Mouse (Mus musculus) kidney, embryonic 14.5 days (tissue): ENCODE results near the gene Agap1. TPM values are rescaled to one million over a fixed set of nuclear protein-coding genes. Genes with fewer than 3 reads are reported as not detected.

Experiments used
- ATAC-seq: fragments of 200-750 bp; cut with Nextera tagmentation; 2 replicates; pipeline ENCODE4 v1.8.0; 2017; ENCODE audit warnings: moderate number of reproducible peaks, mild to moderate bottlenecking, moderate TSS enrichment, moderate library complexity; ENCODE audit not compliant: low FRiP score, low TSS enrichment
- H3K27ac ChIP-seq: fragments of 300-500 bp; sonication (generic); 2 replicates; pipeline ENCODE4 v1.5.1; 2014; ENCODE audit warnings: low read depth, mild to moderate bottlenecking, low read length, moderate library complexity, mixed read lengths
- H3K27me3 ChIP-seq: fragments of 300-500 bp; sonication (generic); 2 replicates; pipeline ENCODE4 v1.6.1; 2014; ENCODE audit warnings: mild to moderate bottlenecking, low read length; ENCODE audit not compliant: control insufficient read depth, insufficient read depth
- H3K36me3 ChIP-seq: fragments of 300-500 bp; sonication (generic); 2 replicates; pipeline ENCODE4 v1.6.1; 2014; ENCODE audit warnings: low read length, mixed read lengths; ENCODE audit not compliant: control insufficient read depth, insufficient read depth
- H3K4me1 ChIP-seq: fragments of 300-500 bp; sonication (generic); 2 replicates; pipeline ENCODE4 v1.6.1; 2014; ENCODE audit warnings: low read length, mixed read lengths; ENCODE audit not compliant: control insufficient read depth, insufficient read depth
- H3K4me2 ChIP-seq: fragments of 300-500 bp; sonication (generic); replicated peaks from 2 replicates; pipeline ENCODE4 v1.6.1; 2014; ENCODE audit warnings: low read depth, mild to moderate bottlenecking, low read length
- H3K4me3 ChIP-seq: fragments of 300-500 bp; sonication (generic); 2 replicates; pipeline ENCODE4 v1.5.1; 2014; ENCODE audit warnings: mild to moderate bottlenecking, low read length
- H3K9ac ChIP-seq: fragments of 300-500 bp; sonication (generic); 2 replicates; pipeline ENCODE4 v1.6.1; 2014; ENCODE audit warnings: low read depth, mild to moderate bottlenecking, low read length, moderate library complexity
- H3K9me3 ChIP-seq: fragments of 300-500 bp; sonication (generic); 2 replicates; pipeline ENCODE4 v1.6.1; 2016; ENCODE audit warnings: low read length; ENCODE audit not compliant: control insufficient read depth
- WGBS: fragments of 180-500 bp; shearing (Covaris S2); extraction: QIAGEN DNeasy Blood & Tissue Kit; methylation state at CpG from one replicate; pipeline ENCODE4 v1.1.7; 2014; 5-methylcytosine and 5-hydroxymethylcytosine counted together
- polyA plus RNA-seq: library from polyadenylated mRNA; unstranded; fragments of >200 nt; fragmentation: Nextera tagmentation; extraction: Ambion mirVana; gene quantifications from 2 replicates; pipeline ENCODE4 v1.2.1, GENCODE M21; 2014

Agap1 gene
- polyA plus RNA-seq, 1 experiment from 2014 or later, result 19.3 TPM

- 34% methylated on average over 6 of the region's 6 CpGs for WGBS
- ATAC-seq, result no peak
These were observed 87.9 kb downstream of the Agap1 start for GRCm38 (mm10) chr1:89542464-89542863.

GRCm38 (mm10) chr1:89543312-89543711 is 88.7 kb downstream of the Agap1 start:
- Histone ChIP-seq H3K36me3 (no peaks in the 10 kb centered on the region), H3K9ac (no peak overlapping the region), H3K4me3 (no peak overlapping the region), H3K27ac (no peak overlapping the region), H3K4me2 (no peak overlapping the region), H3K9me3 (no peaks in the 10 kb centered on the region), H3K27me3 (no peaks in the 10 kb centered on the region), H3K4me1 (peaks cover 39% of the 10 kb centered on the region)
- no peak for ATAC-seq
- WGBS, result 81% methylated on average over 6 of the region's 6 CpGs

More at GRCm38 (mm10) chr1:89542464-89542863, 87.9 kb downstream of the Agap1 start:
- H3K9ac ChIP-seq, result no peak overlapping the region
- H3K27me3 ChIP-seq, result no peaks in the 10 kb centered on the region
- H3K27ac ChIP-seq, result no peak overlapping the region
- H3K4me3 ChIP-seq, result no peak overlapping the region
- no peaks in the 10 kb centered on the region for H3K36me3 ChIP-seq
- peaks cover 38% of the 10 kb centered on the region for H3K4me1 ChIP-seq
- H3K9me3 ChIP-seq, result no peaks in the 10 kb centered on the region
- H3K4me2 ChIP-seq, result no peak overlapping the region

- H3K9ac ChIP-seq, result no peak overlapping the region
- H3K4me1 ChIP-seq, result peaks cover 36% of the 10 kb centered on the region
- no peaks in the 10 kb centered on the region for H3K9me3 ChIP-seq
- no peaks in the 10 kb centered on the region for H3K27me3 ChIP-seq
- H3K27ac ChIP-seq, result no peak overlapping the region
- 84% methylated on average over 4 of the region's 4 CpGs for WGBS
- no peak for ATAC-seq
- H3K4me2 ChIP-seq, result no peak overlapping the region
- no peak overlapping the region for H3K4me3 ChIP-seq
- no peaks in the 10 kb centered on the region for H3K36me3 ChIP-seq
These were observed 89.5 kb downstream of the Agap1 start for GRCm38 (mm10) chr1:89544094-89544493.

- Histone ChIP-seq H3K4me1 (peaks cover 31% of the 10 kb centered on the region), H3K4me2 (no peak overlapping the region), H3K36me3 (no peaks in the 10 kb centered on the region), H3K27ac (no peak overlapping the region), H3K9me3 (no peaks in the 10 kb centered on the region), H3K9ac (no peak overlapping the region), H3K27me3 (no peaks in the 10 kb centered on the region), H3K4me3 (no peak overlapping the region)
- WGBS, result 83% methylated on average over 4 of the region's 4 CpGs
- no peak for ATAC-seq
These were observed 90.5 kb downstream of the Agap1 start for GRCm38 (mm10) chr1:89545099-89545498.

GRCm38 (mm10) chr1:89547525-89548504 is 93.2 kb downstream of the Agap1 start:
- 37% methylated on average over 18 of the region's 18 CpGs for WGBS
- Histone ChIP-seq H3K27me3 (no peaks in the 10 kb centered on the region), H3K4me2 (no peak overlapping the region), H3K36me3 (no peaks in the 10 kb centered on the region), H3K27ac (no peak overlapping the region), H3K4me3 (no peak overlapping the region), H3K9ac (no peak overlapping the region), H3K9me3 (no peaks in the 10 kb centered on the region), H3K4me1 (peaks cover 23% of the 10 kb centered on the region)
- no peak for ATAC-seq

- Histone ChIP-seq H3K4me2 (no peak overlapping the region), H3K4me3 (no peak overlapping the region), H3K9ac (no peak overlapping the region), H3K27me3 (no peaks in the 10 kb centered on the region), H3K36me3 (no peaks in the 10 kb centered on the region), H3K27ac (no peak overlapping the region), H3K4me1 (peaks cover 26% of the 10 kb centered on the region), H3K9me3 (no peaks in the 10 kb centered on the region)
- WGBS, result 70% methylated on average over 25 of the region's 25 CpGs
- no peak for ATAC-seq
These were observed 95.7 kb downstream of the Agap1 start for GRCm38 (mm10) chr1:89550061-89550869.

GRCm38 (mm10) chr1:89552470-89552869 is 97.9 kb downstream of the Agap1 start:
- Histone ChIP-seq H3K4me2 (no peak overlapping the region), H3K27me3 (no peaks in the 10 kb centered on the region), H3K4me1 (peaks cover 35% of the 10 kb centered on the region), H3K4me3 (no peak overlapping the region), H3K9me3 (no peaks in the 10 kb centered on the region), H3K9ac (no peak overlapping the region), H3K36me3 (no peaks in the 10 kb centered on the region), H3K27ac (no peak overlapping the region)
- 86% methylated on average over 1 of the region's 1 CpGs for WGBS
- no peak for ATAC-seq

GRCm38 (mm10) chr1:89553791-89554190 is 99.2 kb downstream of the Agap1 start:
- peaks cover 36% of the 10 kb centered on the region for H3K4me1 ChIP-seq
- no peak overlapping the region for H3K27ac ChIP-seq
- H3K27me3 ChIP-seq, result no peaks in the 10 kb centered on the region
- 95% methylated on average over 3 of the region's 3 CpGs for WGBS
- H3K36me3 ChIP-seq, result no peaks in the 10 kb centered on the region
- no peak overlapping the region for H3K4me3 ChIP-seq
- H3K9ac ChIP-seq, result no peak overlapping the region
- ATAC-seq, result no peak
- H3K4me2 ChIP-seq, result no peak overlapping the region
- H3K9me3 ChIP-seq, result no peaks in the 10 kb centered on the region
